Mouse (Mus musculus) gastrocnemius, adult 2 months (tissue): ENCODE results near the gene Ncdn. TPM values are rescaled to one million over a fixed set of nuclear protein-coding genes. Genes with fewer than 3 reads are reported as not detected.

Source experiments
- DNase-seq: peaks from one replicate; pipeline ENCODE4 v3.0.0; 2022
- H3K27ac ChIP-seq: fragments of 200-600 bp; 2 replicates; pipeline ENCODE4 v1.8.1; 2022; ENCODE audit warnings: mild to moderate bottlenecking
- H3K4me3 ChIP-seq: fragments of 200-600 bp; 2 replicates; pipeline ENCODE4 v1.8.1; 2022; ENCODE audit warnings: mild to moderate bottlenecking, moderate library complexity
- CTCF ChIP-seq: fragments of 200-600 bp; IDR thresholded peaks from 2 replicates; pipeline ENCODE4 v1.8.1; 2022; ENCODE audit warnings: antibody characterized with exemption, mild to moderate bottlenecking, moderate library complexity
- intact Hi-C: fragments of 180-260 bp; cut with DNase I; formaldehyde crosslinking; loops from one replicate; pipeline ENCODE4 v1.15.1; 2025
- total RNA-seq, 2 experiments: library from RNA; stranded (reverse); gene quantifications; 2 replicates each; pipeline ENCODE4 v1.2.3; 2021

Ncdn gene
- total RNA-seq, 2 experiments from 2014 or later, result 11.0 to 11.7 TPM

DNA sequence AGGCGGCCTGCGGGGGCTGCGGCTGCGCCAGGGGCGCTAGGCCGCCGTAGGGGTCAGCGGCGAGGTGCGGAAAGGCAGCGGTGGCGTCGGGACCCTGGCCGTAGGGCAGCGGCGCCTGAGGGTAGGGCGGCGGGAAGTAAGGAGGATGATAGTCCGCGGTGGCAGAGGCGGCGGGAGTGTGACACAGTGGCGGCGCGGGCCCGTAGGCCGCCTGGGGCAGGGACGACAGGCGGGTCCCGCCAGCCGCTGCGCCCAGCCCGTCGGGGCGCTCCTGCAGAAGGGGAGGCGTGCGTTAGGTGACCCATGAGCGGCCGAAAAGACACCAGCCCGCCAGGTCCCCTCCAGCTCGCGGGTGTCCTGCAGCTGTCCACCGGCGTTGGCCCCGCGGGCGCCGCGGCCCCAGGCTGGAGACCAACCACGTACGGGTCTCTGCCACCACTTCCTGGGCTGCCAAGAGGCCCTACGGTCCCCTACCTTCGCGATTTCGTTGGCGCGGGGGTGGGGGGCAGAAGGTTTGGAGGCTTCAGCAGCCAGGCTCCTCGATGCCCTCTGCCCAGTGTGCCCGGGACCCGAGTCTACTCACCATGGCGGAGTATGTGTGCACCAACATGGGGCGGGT, 17.7 kb downstream of the Ncdn start:
- peak overlapping the region; percentile 64 for H3K4me3 ChIP-seq
- TF ChIP-seq CTCF, result no peak
- intact Hi-C loops, result no loop called here
- no peak overlapping the region for H3K27ac ChIP-seq
- peak; percentile 28 for DNase-seq

- DNase-seq, result no peak
- Histone ChIP-seq H3K27ac (no peak overlapping the region), H3K4me3 (peak overlapping the region; percentile 64)
- no peak for TF ChIP-seq CTCF
- intact Hi-C loops, result no loop called here
Measured at GRCm38 (mm10) chr4:126734700-126735381, 18.4 kb downstream of the Ncdn start.

DNA sequence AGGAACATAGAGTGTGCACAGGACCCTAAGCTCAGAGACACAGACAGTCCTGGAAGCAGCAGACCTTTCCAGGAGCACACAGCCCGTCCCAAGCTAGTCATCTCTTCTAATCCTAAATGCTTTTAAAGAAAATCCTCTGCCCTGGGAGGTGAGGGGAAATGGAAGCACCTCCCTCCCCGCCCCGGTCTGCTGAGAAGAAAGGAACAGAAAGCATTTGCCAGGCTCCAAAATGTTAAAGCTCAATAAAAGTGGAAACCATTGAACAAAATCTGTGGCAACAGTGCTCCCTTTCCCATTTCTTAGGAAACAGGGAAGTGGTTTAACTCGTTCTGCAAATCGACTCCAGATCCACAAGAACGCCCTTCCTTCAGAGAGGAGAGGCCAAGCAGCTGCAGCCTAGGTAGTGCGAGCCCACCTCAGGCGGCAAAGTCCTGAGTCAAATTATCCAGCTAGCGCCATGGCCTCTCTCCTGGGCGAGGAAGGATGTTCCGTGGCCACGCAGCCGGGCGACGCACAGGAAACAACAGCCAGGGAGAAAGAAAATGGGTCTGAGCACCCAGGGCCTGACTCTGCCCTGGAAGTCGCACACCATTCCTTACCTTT, 19.1 kb downstream of the Ncdn start:
- Histone ChIP-seq H3K4me3 (no peak overlapping the region), H3K27ac (no peak overlapping the region)
- intact Hi-C loops, result no loop called here
- no peak for TF ChIP-seq CTCF
- DNase-seq, result no peak

DNA sequence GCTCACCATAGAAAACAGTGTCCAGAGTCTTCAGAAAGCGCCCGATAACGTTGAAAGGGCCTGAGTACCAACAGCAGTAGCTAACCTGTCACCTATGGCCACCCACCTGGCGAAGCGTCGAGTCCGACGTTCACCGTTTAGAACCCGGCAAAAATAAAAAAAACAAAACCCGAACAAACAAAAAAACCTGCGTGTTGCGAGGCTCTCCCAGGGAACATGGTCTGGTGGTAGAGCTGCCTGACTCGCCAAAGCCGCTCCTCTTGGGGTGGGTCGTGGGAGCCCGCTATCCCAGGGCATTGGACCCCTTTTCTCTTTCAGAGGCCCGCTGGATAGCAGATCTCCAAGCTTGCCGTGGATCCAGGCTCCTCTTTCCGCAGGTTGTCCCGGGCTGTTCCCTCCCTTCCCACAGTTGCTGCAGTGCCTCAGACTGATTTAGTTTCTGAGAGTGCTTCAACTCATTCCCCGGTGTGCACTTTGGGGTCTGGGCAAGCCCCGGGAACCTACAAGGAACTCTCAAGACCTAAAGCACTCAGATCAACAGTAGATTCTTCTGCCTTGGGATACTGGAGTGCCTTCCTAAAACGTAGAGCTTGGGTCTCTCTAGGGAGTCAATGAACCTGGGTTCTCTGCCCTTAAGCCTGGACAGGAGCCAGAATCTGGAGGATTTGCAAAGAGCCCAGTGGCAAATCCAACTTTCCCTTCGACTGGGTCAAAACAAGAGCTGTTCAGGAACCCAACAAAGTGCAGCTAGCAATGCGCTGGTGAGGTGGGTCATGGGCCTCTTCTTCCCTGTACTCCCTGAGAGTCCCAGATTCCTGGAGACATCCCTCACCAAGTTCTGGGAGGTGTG, 20.5 kb downstream of the Ncdn start:
- intact Hi-C loops, result no loop called here
- DNase-seq, result no peak
- Histone ChIP-seq H3K4me3 (no peak overlapping the region), H3K27ac (no peak overlapping the region)
- TF ChIP-seq CTCF, result no peak

GRCm38 (mm10) chr4:126732111-126732510, 21.1 kb downstream of the Ncdn start:
- Histone ChIP-seq H3K4me3 (no peak overlapping the region), H3K27ac (no peak overlapping the region)
- DNase-seq, result no peak
- no peak for TF ChIP-seq CTCF
- intact Hi-C loops, result no loop called here

GRCm38 (mm10) chr4:126707439-126707826, 45.8 kb downstream of the Ncdn start:
- no peak for TF ChIP-seq CTCF

DNA sequence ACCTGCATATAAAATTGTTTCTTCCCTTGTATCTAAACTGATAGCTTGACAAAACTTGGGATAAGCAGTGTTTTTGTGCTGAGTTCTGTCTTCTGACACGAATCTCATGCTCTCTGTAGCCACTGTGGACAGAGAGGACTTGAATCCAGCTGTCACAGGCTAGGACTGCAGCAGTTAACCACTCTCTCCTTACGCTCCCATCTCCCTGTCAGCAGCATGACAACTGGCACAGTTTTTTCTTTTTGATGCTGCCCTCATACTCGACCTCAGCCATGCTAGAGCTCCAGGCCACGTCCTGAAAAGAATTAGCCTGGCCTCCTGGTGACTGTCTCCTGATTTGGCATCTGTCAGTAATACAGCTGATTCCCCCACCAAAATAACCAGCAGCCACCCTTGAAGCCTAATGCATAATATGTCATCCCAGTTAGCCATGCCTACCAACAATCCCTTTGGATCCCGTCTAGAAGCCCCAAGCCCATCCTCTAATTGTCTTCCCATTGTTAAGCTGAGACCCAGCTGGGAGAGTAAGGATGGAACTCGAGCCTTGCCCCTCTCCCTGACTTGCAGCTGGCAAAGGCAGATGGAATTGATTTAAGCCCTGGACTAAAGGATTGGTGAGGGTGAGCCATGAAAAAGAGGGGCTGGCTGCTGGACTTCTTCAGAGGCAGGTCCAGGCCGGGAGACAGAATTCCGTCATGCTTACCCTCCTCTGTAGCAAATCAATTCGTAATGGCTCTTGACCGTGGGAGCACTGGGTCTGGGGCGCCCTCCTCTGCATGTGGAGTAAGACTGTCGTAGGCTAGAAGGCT, 46.4 kb downstream of the Ncdn start:
- intact Hi-C loops, result no loop called here
- TF ChIP-seq CTCF, result no peak
- no peak overlapping the region for H3K4me3 ChIP-seq

More at GRCm38 (mm10) chr4:126707439-126707826, 45.8 kb downstream of the Ncdn start:
- Histone ChIP-seq H3K27ac (no peak overlapping the region), H3K4me3 (no peak overlapping the region)
- no peak for DNase-seq
- intact Hi-C loops, result no loop called here

DNA sequence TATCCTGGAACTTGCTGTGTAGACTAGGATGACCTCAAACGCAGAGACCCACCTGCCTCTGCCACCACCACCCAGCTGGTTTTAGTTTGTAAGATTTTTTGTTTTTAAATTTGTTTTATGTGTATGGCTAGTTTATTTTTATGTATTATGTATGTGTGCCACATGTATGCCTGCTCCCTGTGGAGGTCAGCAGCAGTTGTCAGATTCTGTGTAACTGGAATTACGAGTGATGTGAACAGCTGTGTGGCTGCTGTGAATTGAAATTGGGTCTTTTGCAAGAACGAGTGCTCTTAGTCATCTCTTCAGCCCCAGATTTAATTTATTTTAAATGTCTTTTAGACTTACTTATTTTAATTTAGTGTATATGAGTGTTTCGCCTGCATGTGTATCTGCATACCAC, 56.3 kb downstream of the Ncdn start:
- intact Hi-C loops, result no loop called here
- H3K27ac ChIP-seq, result no peak overlapping the region

More for the DNA sequence above, 46.4 kb downstream of the Ncdn start:
- no peak for DNase-seq
- no peak overlapping the region for H3K27ac ChIP-seq

More for the DNA sequence above, 56.3 kb downstream of the Ncdn start:
- no peak for DNase-seq
- TF ChIP-seq CTCF, result no peak
- no peak overlapping the region for H3K4me3 ChIP-seq

Other genes with a start within 250 kb of the Ncdn start
- gene Ago4, start 220.0 kb downstream of the Ncdn start, total RNA-seq, result 1 to 10 TPM; 4.5 to 8.4 TPM
- under 1 TPM; 0.28 to 0.50 TPM for gene Clspn, start 196.5 kb downstream of the Ncdn start, total RNA-seq
- 10 to 100 TPM; 21.6 to 25.9 TPM for gene 5730409E04Rik, start 143.6 kb downstream of the Ncdn start, total RNA-seq
- 10 to 100 TPM; 93.2 to 98.3 TPM for gene Psmb2, start 75.8 kb downstream of the Ncdn start, total RNA-seq
- gene Tfap2e, start 17.2 kb downstream of the Ncdn start, total RNA-seq, result not detected
- 10 to 100 TPM; 27.8 to 29.3 TPM for gene AU040320, start 106 bp upstream of the Ncdn start, total RNA-seq
- gene Zmym4, start 214.7 kb upstream of the Ncdn start, total RNA-seq, result 10 to 100 TPM; 18.0 to 19.8 TPM